Mouse (Mus musculus): Measurements from ENCODE around the gene Ube2g2. TPM values are rescaled to one million over a fixed set of nuclear protein-coding genes. Genes with fewer than 3 reads are reported as not detected.
A peak's percentile ranks its signal among the peaks of the same experiment; 100 is the strongest.

Ube2g2 gene
- polyA plus RNA-seq, 1 experiment from 2014 or later = 52.3 TPM

DNA sequence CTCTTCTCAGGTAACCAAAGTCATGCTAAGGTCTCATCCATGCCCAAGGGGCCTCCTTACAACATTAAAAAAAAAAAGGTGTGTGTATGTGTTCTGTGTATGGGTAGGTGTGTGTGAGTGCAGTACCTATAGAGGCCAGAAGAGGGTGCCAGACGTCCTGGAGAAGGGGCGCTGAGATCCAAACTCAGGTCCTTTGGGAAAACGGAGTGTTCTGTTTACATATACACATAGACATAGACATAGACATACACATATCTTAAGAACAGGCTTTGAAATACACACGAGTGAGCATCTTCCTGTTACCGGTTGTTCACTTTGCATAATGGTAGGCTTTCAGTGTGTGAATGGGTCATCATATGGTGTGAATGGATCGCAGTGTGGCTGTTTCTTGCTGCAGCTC, 18.0 kb upstream of the Ube2g2 start:
- ATAC-seq (ENCODE audit: insufficient number of reproducible peaks, low FRiP score, low TSS enrichment, low read depth) (no peak), DNase-seq (ENCODE audit: low spot score) (no peak)
- Histone ChIP-seq H3K27me3 (ENCODE audit: control insufficient read depth, insufficient read depth, low read length) (no peaks in the 10 kb centered on the region), H3K9me3 (ENCODE audit: control insufficient read depth, low read length) (no peaks in the 10 kb centered on the region; the same call in 1 of the 2 replicates), H3K9ac (ENCODE audit: low read length) (no peak overlapping the region), H3K4me3 (ENCODE audit: low read depth, low read length) (no peak overlapping the region), H3K4me2 (ENCODE audit: low read depth, severe bottlenecking) (no peak overlapping the region), H3K36me3 (ENCODE audit: control insufficient read depth, insufficient read depth, low read length) (no peaks in the 10 kb centered on the region), H3K27ac (replicated peaks; ENCODE audit: low read depth, low read length) (no peak overlapping the region), H3K4me1 (ENCODE audit: control insufficient read depth, insufficient read depth, low read length) (peaks cover 11% of the 10 kb centered on the region)
- 93% methylated on average over 6 of the region's 6 CpGs for WGBS

DNA sequence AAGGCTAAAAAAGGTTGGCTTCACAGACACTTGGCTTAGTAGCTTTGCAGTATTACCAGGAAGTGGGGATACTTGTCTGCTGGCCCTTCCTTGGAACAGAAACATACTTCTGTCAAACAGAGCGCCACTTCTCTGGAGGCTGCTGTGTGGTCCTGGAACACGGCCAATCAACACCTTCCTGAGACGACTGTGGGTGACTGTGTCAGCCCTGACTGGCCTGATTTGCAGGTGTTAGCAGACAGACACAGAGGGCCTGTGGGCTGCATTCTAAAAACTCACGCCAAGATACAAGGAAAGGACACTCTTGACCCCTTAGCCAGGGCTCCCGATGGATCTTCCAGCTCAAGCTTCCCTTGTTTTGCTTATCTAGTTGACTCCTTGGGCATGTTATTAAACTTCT, 17.1 kb upstream of the Ube2g2 start:
- ATAC-seq (ENCODE audit: insufficient number of reproducible peaks, low FRiP score, low TSS enrichment, low read depth) (no peak), DNase-seq (ENCODE audit: low spot score) (no peak)
- Histone ChIP-seq H3K36me3 (ENCODE audit: control insufficient read depth, insufficient read depth, low read length) (peaks cover 2% of the 10 kb centered on the region; the same call in 1 of the 2 replicates), H3K9ac (ENCODE audit: low read length) (no peak overlapping the region), H3K4me2 (ENCODE audit: low read depth, severe bottlenecking) (no peak overlapping the region), H3K4me1 (ENCODE audit: control insufficient read depth, insufficient read depth, low read length) (peaks cover 11% of the 10 kb centered on the region), H3K9me3 (ENCODE audit: control insufficient read depth, low read length) (no peaks in the 10 kb centered on the region; the same call in 1 of the 2 replicates), H3K27me3 (ENCODE audit: control insufficient read depth, insufficient read depth, low read length) (no peaks in the 10 kb centered on the region), H3K4me3 (ENCODE audit: low read depth, low read length) (no peak overlapping the region), H3K27ac (replicated peaks; ENCODE audit: low read depth, low read length) (no peak overlapping the region; the same call in 1 of the 2 replicates)
- 91% methylated on average over 5 of the region's 5 CpGs for whole genome bisulfite sequencing

DNA sequence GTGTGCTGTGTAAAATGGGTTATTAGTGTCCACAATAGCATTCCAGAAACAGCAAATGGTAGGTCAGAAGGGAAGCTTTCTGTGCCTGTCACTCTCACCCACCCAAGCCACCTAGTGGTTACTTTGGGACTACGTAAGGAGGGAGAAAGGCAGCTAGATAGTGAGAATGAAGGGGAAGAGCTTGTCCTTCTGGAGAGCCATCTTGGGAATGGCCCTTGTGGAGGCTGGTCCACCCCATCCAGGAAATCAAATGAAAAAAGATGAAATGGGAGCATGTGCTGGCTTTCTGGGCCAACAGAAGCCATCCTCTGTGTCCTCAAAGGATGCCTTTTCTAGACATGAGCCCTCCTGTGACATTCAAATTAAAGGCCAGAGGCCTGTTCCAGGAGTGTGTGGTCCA, 16.7 kb upstream of the Ube2g2 start:
- WGBS = 63% methylated on average over 1 of the region's 1 CpGs
- peak overlapping the region; percentile 71 for H3K4me3 ChIP-seq (ENCODE audit: low read depth, low read length)
- H3K4me2 ChIP-seq (ENCODE audit: low read depth, severe bottlenecking) = peak overlapping the region; percentile 81
- no peaks in the 10 kb centered on the region for H3K27me3 ChIP-seq (ENCODE audit: control insufficient read depth, insufficient read depth, low read length)
- H3K9ac ChIP-seq (ENCODE audit: low read length) = peak overlapping the region; percentile 90
- H3K27ac ChIP-seq (replicated peaks; ENCODE audit: low read depth, low read length) = peak overlapping the region; percentile 89
- no peaks in the 10 kb centered on the region; the same call in 1 of the 2 replicates for H3K9me3 ChIP-seq (ENCODE audit: control insufficient read depth, low read length)
- DNase-seq (ENCODE audit: low spot score) (peak; percentile 47), ATAC-seq (ENCODE audit: insufficient number of reproducible peaks, low FRiP score, low TSS enrichment, low read depth) (no peak)
- peaks cover 5% of the 10 kb centered on the region; the same call in 1 of the 2 replicates for H3K36me3 ChIP-seq (ENCODE audit: control insufficient read depth, insufficient read depth, low read length)
- peaks cover 11% of the 10 kb centered on the region for H3K4me1 ChIP-seq (ENCODE audit: control insufficient read depth, insufficient read depth, low read length)

- H3K27me3 ChIP-seq (ENCODE audit: control insufficient read depth, insufficient read depth, low read length) = no peaks in the 10 kb centered on the region
- H3K4me2 ChIP-seq (ENCODE audit: low read depth, severe bottlenecking) = peak within 1 kb of the TSS; percentile 81
- peak; percentile 96 for DNase-seq (ENCODE audit: low spot score)
- H3K9me3 ChIP-seq (ENCODE audit: control insufficient read depth, low read length) = no peaks in the 10 kb centered on the region; the same call in 1 of the 2 replicates
- peaks cover 12% of the 10 kb centered on the region; the same call in 1 of the 2 replicates for H3K36me3 ChIP-seq (ENCODE audit: control insufficient read depth, insufficient read depth, low read length)
- H3K4me1 ChIP-seq (ENCODE audit: control insufficient read depth, insufficient read depth, low read length) = peaks cover 11% of the 10 kb centered on the region
- peak within 1 kb of the TSS; percentile 71 for H3K4me3 ChIP-seq (ENCODE audit: low read depth, low read length)
- WGBS = 2% methylated on average over 92 of the region's 119 CpGs
- H3K27ac ChIP-seq (replicated peaks; ENCODE audit: low read depth, low read length) = peak within 1 kb of the TSS; percentile 89
- peak within 1 kb of the TSS; percentile 90 for H3K9ac ChIP-seq (ENCODE audit: low read length)
- ATAC-seq (ENCODE audit: insufficient number of reproducible peaks, low FRiP score, low TSS enrichment, low read depth) = peak; percentile 81
These were observed 15.9 kb upstream of the Ube2g2 start, which contains the start of the genes Sumo3 and Gm49325 for GRCm38 (mm10) chr10:77605908-77606826. Gene Sumo3 (plus strand): TSS chr10:77606097. Gene Gm49325 (plus strand): TSS chr10:77606197.

- DNase-seq (ENCODE audit: low spot score) (no peak), ATAC-seq (ENCODE audit: insufficient number of reproducible peaks, low FRiP score, low TSS enrichment, low read depth) (no peak)
- H3K9me3 ChIP-seq (ENCODE audit: control insufficient read depth, low read length) = no peaks in the 10 kb centered on the region; the same call in 1 of the 2 replicates
- no peaks in the 10 kb centered on the region for H3K27me3 ChIP-seq (ENCODE audit: control insufficient read depth, insufficient read depth, low read length)
- peak overlapping the region; percentile 90 for H3K9ac ChIP-seq (ENCODE audit: low read length)
- WGBS = 47% methylated on average over 7 of the region's 7 CpGs
- H3K4me3 ChIP-seq (ENCODE audit: low read depth, low read length) = peak overlapping the region; percentile 71
- H3K4me1 ChIP-seq (ENCODE audit: control insufficient read depth, insufficient read depth, low read length) = peaks cover 11% of the 10 kb centered on the region
- peaks cover 15% of the 10 kb centered on the region; the same call in 1 of the 2 replicates for H3K36me3 ChIP-seq (ENCODE audit: control insufficient read depth, insufficient read depth, low read length)
- H3K4me2 ChIP-seq (ENCODE audit: low read depth, severe bottlenecking) = peak overlapping the region; percentile 81
- no peak overlapping the region; the same call in 1 of the 2 replicates for H3K27ac ChIP-seq (replicated peaks; ENCODE audit: low read depth, low read length)
These were observed 15.2 kb upstream of the Ube2g2 start for GRCm38 (mm10) chr10:77606855-77607254.

DNA sequence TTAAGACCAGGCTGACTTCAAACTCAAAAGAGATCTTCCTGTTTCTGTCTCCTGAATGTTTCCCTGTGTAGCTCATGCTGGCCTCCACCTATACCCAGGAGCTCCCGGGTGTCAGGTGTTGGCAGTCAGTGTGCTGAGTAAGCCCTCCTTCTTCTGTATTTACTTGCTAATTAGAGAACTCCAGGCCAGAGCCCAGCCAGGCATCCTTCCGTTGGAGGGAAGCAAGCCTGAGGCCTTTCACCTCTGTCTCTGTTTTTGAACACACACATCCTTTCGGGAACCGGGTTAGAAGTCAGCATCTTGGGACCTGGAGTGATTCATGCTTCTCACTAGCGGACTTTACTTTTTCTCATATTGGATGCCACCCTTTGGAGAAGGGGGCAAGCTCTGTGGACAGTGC, 14.6 kb upstream of the Ube2g2 start:
- peaks cover 11% of the 10 kb centered on the region for H3K4me1 ChIP-seq (ENCODE audit: control insufficient read depth, insufficient read depth, low read length)
- H3K4me3 ChIP-seq (ENCODE audit: low read depth, low read length) = peak overlapping the region; percentile 71; the same call in 1 of the 2 replicates
- no peaks in the 10 kb centered on the region for H3K27me3 ChIP-seq (ENCODE audit: control insufficient read depth, insufficient read depth, low read length)
- DNase-seq (ENCODE audit: low spot score) (no peak), ATAC-seq (ENCODE audit: insufficient number of reproducible peaks, low FRiP score, low TSS enrichment, low read depth) (no peak)
- H3K9ac ChIP-seq (ENCODE audit: low read length) = no peak overlapping the region
- peaks cover 15% of the 10 kb centered on the region; the same call in 1 of the 2 replicates for H3K36me3 ChIP-seq (ENCODE audit: control insufficient read depth, insufficient read depth, low read length)
- 80% methylated on average over 5 of the region's 5 CpGs for WGBS
- H3K4me2 ChIP-seq (ENCODE audit: low read depth, severe bottlenecking) = peak overlapping the region; percentile 81; the same call in 1 of the 2 replicates
- no peak overlapping the region for H3K27ac ChIP-seq (replicated peaks; ENCODE audit: low read depth, low read length)
- H3K9me3 ChIP-seq (ENCODE audit: control insufficient read depth, low read length) = no peaks in the 10 kb centered on the region; the same call in 1 of the 2 replicates

GRCm38 (mm10) chr10:77608589-77608988, 13.5 kb upstream of the Ube2g2 start:
- Histone ChIP-seq H3K27me3 (ENCODE audit: control insufficient read depth, insufficient read depth, low read length) (no peaks in the 10 kb centered on the region), H3K9ac (ENCODE audit: low read length) (no peak overlapping the region), H3K9me3 (ENCODE audit: control insufficient read depth, low read length) (no peaks in the 10 kb centered on the region; the same call in 1 of the 2 replicates), H3K27ac (replicated peaks; ENCODE audit: low read depth, low read length) (no peak overlapping the region), H3K36me3 (ENCODE audit: control insufficient read depth, insufficient read depth, low read length) (peaks cover 19% of the 10 kb centered on the region; the same call in 1 of the 2 replicates), H3K4me2 (ENCODE audit: low read depth, severe bottlenecking) (no peak overlapping the region), H3K4me1 (ENCODE audit: control insufficient read depth, insufficient read depth, low read length) (peaks cover 11% of the 10 kb centered on the region), H3K4me3 (ENCODE audit: low read depth, low read length) (no peak overlapping the region)
- no peak for DNase-seq (ENCODE audit: low spot score)
- ATAC-seq (ENCODE audit: insufficient number of reproducible peaks, low FRiP score, low TSS enrichment, low read depth) = no peak
- WGBS = 97% methylated on average over 8 of the region's 8 CpGs

DNA sequence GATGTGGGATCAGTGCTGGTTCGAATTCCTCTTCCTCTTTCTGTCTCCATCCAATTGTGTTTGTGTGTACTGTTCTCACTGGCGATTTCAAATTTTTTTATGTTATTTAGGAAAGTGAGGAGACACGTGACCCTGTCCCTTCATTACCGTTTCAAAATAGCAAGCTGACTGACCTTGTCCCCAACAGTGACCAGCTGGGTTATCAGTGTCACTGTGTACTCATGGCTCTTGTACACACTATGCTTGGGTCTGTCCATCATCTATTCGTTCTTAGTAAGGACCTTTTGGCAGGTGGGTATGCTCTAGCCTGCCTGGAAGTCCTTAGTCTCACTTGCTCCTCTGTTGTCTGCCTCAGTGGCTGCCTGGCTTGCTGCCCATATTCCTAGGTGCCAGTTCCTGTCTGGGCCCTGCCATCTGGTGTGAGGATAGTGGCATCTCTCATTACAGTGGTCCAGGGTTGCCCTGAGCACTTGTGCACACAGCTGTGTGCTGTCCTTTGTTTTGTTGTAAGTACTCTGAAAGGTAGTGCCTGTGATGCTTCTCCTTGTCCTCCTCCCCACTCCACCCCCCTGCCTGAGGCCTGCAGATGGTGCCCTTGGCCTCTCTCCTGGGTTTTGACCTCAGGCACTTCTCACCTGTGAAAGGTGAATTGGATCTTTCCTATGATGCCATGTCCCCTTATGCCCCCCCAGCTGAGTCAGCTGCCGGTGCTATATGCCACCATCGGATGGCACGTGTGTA, 11.7 kb upstream of the Ube2g2 start:
- Histone ChIP-seq H3K27ac (replicated peaks; ENCODE audit: low read depth, low read length) (no peak overlapping the region), H3K4me3 (ENCODE audit: low read depth, low read length) (no peak overlapping the region), H3K27me3 (ENCODE audit: control insufficient read depth, insufficient read depth, low read length) (no peaks in the 10 kb centered on the region), H3K9me3 (ENCODE audit: control insufficient read depth, low read length) (no peaks in the 10 kb centered on the region; the same call in 1 of the 2 replicates), H3K4me2 (ENCODE audit: low read depth, severe bottlenecking) (no peak overlapping the region), H3K36me3 (ENCODE audit: control insufficient read depth, insufficient read depth, low read length) (peaks cover 32% of the 10 kb centered on the region; the same call in 1 of the 2 replicates), H3K4me1 (ENCODE audit: control insufficient read depth, insufficient read depth, low read length) (peaks cover 11% of the 10 kb centered on the region), H3K9ac (ENCODE audit: low read length) (no peak overlapping the region)
- 96% methylated on average over 8 of the region's 8 CpGs for WGBS
- DNase-seq (ENCODE audit: low spot score) = no peak
- ATAC-seq (ENCODE audit: insufficient number of reproducible peaks, low FRiP score, low TSS enrichment, low read depth) = no peak

All from limb, embryonic 11.5 days (tissue).